Mouse (Mus musculus) limb, embryonic 14.5 days (tissue): ENCODE results near the gene Plekha7. TPM values are rescaled to one million over a fixed set of nuclear protein-coding genes. Genes with fewer than 3 reads are reported as not detected.

Experiments used
- ATAC-seq: fragments of 200-750 bp; cut with Nextera tagmentation; 2 replicates; pipeline ENCODE4 v1.8.0; 2017; ENCODE audit warnings: low read depth, moderate number of reproducible peaks, moderate TSS enrichment; ENCODE audit not compliant: low FRiP score
- DNase-seq: peaks from one replicate; pipeline ENCODE4 v3.0.0-alpha.2; 2015; ENCODE audit warnings: low spot score
- H3K27ac ChIP-seq: fragments of 300-500 bp; sonication (generic); replicated peaks from 2 replicates; pipeline ENCODE4 v1.5.1; 2014; ENCODE audit warnings: low read depth, mild to moderate bottlenecking, low read length, moderate library complexity, mixed read lengths
- H3K27me3 ChIP-seq: fragments of 300-500 bp; sonication (generic); 2 replicates; pipeline ENCODE4 v1.6.1; 2014; ENCODE audit warnings: low read length, mixed read lengths; ENCODE audit not compliant: control insufficient read depth, insufficient read depth
- H3K36me3 ChIP-seq: fragments of 300-500 bp; sonication (generic); 2 replicates; pipeline ENCODE4 v1.6.1; 2014; ENCODE audit warnings: mild to moderate bottlenecking, low read length, moderate library complexity, mixed read lengths; ENCODE audit not compliant: control insufficient read depth, insufficient read depth
- H3K4me1 ChIP-seq: fragments of 300-500 bp; sonication (generic); 2 replicates; pipeline ENCODE4 v1.6.1; 2014; ENCODE audit warnings: antibody characterized with exemption, low read length, mixed read lengths; ENCODE audit not compliant: control insufficient read depth, insufficient read depth
- H3K4me2 ChIP-seq: fragments of 300-500 bp; sonication (generic); replicated peaks from 2 replicates; pipeline ENCODE4 v1.6.1; 2014; ENCODE audit warnings: low read depth, mild to moderate bottlenecking, low read length, moderate library complexity; ENCODE audit not compliant: severe bottlenecking
- H3K4me3 ChIP-seq: fragments of 300-500 bp; sonication (generic); replicated peaks from 2 replicates; pipeline ENCODE4 v1.5.1; 2014; ENCODE audit warnings: low read length
- H3K9ac ChIP-seq: fragments of 300-500 bp; sonication (generic); 2 replicates; pipeline ENCODE4 v1.6.1; 2014; ENCODE audit warnings: mild to moderate bottlenecking, low read depth, low read length, moderate library complexity; ENCODE audit not compliant: severe bottlenecking
- H3K9me3 ChIP-seq: fragments of 300-500 bp; sonication (generic); 2 replicates; pipeline ENCODE4 v1.6.1; 2016; ENCODE audit warnings: low read length; ENCODE audit not compliant: control insufficient read depth
- POLR2A ChIP-seq: fragments of 200-500 bp; IDR thresholded peaks from 2 replicates; pipeline ENCODE4 v1.8.0; 2012; ENCODE audit warnings: inconsistent platforms, mild to moderate bottlenecking, moderate library complexity, borderline replicate concordance; ENCODE audit not compliant: insufficient read depth, insufficient read length; ENCODE audit errors: extremely low read depth
- WGBS: fragments of 180-500 bp; shearing (Covaris S2); extraction: QIAGEN DNeasy Blood & Tissue Kit; methylation state at CpG from one replicate; pipeline ENCODE4 v1.1.7; 2014; 5-methylcytosine and 5-hydroxymethylcytosine counted together
- polyA plus RNA-seq, 2 experiments: library from polyadenylated mRNA; depleted of rRNA in 1 of 2; stranded (reverse) in 1 of 2; unstranded in 1 of 2; fragments of >200 nt; fragmentation: Nextera tagmentation in 1 of 2; extraction: Ambion mirVana in 1 of 2; gene quantifications; 2 replicates each; pipeline versions ENCODE4 v1.2.1 to v1.2.3; 2012 to 2014

Plekha7 gene
- polyA plus RNA-seq, 2 experiments = 9.9 to 14.3 TPM

GRCm38 (mm10) chr7:116251516-116251915, 56.7 kb downstream of the Plekha7 start:
- DNase-seq (no peak), ATAC-seq (no peak)
- no peak for TF ChIP-seq POLR2A
- peaks cover 3% of the 10 kb centered on the region for H3K4me1 ChIP-seq
- no peak overlapping the region for H3K4me3 ChIP-seq
- no peaks in the 10 kb centered on the region for H3K9me3 ChIP-seq
- no peak overlapping the region for H3K9ac ChIP-seq
- no peak overlapping the region for H3K27ac ChIP-seq
- no peaks in the 10 kb centered on the region for H3K36me3 ChIP-seq
- H3K4me2 ChIP-seq = no peak overlapping the region
- WGBS = 64% methylated on average over 3 of the region's 3 CpGs
- H3K27me3 ChIP-seq = no peaks in the 10 kb centered on the region

GRCm38 (mm10) chr7:116248536-116248935, 59.6 kb downstream of the Plekha7 start:
- WGBS = 95% methylated on average over 11 of the region's 11 CpGs
- H3K9me3 ChIP-seq = no peaks in the 10 kb centered on the region
- no peak for DNase-seq
- no peak overlapping the region for H3K4me2 ChIP-seq
- no peak overlapping the region for H3K27ac ChIP-seq
- H3K9ac ChIP-seq = no peak overlapping the region
- TF ChIP-seq POLR2A = no peak
- H3K27me3 ChIP-seq = no peaks in the 10 kb centered on the region
- no peak for ATAC-seq
- H3K36me3 ChIP-seq = no peaks in the 10 kb centered on the region
- no peak overlapping the region for H3K4me3 ChIP-seq
- peaks cover 6% of the 10 kb centered on the region for H3K4me1 ChIP-seq

GRCm38 (mm10) chr7:116247377-116247729, 60.8 kb downstream of the Plekha7 start:
- H3K27ac ChIP-seq = no peak overlapping the region

DNA sequence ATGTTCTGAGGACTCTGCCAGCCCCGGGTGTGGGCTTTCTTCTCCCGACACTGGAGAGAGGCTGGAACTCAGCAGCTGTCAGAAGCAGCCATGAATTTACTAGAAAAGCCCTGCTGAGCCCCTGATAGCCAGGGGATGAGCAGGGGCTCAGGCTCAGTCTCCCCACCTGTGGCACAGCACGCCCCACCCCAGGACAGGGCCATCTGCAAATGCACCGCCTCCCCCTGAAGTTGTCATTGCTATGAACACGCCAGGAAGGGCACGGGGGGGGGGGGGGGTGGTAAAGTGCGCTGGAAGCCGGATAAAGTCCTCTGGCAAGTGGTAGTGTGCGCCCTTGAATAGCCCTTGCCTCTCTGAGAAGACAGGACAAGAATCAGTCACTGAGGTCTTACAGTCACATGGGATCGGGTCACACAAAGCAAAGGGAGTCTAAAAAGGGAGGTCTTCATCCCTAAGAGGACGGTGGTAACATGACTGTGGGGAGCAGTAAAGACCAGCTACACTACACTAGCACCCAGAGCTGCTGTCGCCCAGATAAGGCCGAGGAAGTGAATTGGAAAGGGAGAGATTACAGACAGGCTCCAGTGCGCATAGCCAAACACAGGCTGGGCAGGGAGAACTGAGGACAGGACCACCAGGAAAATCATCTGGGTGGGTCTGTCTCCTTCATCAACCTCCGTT, 61.3 kb downstream of the Plekha7 start:
- H3K27ac ChIP-seq = no peak overlapping the region
- H3K4me3 ChIP-seq = 0 out of 2 replicates have a peak overlapping the region, but pooled peaks have one; percentile 10
- no peaks in the 10 kb centered on the region for H3K36me3 ChIP-seq
- no peaks in the 10 kb centered on the region for H3K27me3 ChIP-seq
- ATAC-seq (no peak), DNase-seq (no peak)
- TF ChIP-seq POLR2A = no peak
- 23% methylated on average over 15 of the region's 15 CpGs for WGBS
- H3K9me3 ChIP-seq = no peaks in the 10 kb centered on the region
- H3K4me2 ChIP-seq = peak overlapping the region; percentile 44
- no peak overlapping the region for H3K9ac ChIP-seq
- H3K4me1 ChIP-seq = peaks cover 6% of the 10 kb centered on the region

More at GRCm38 (mm10) chr7:116247377-116247729, 60.8 kb downstream of the Plekha7 start:
- no peaks in the 10 kb centered on the region for H3K9me3 ChIP-seq
- H3K4me2 ChIP-seq = peak overlapping the region; percentile 44
- ATAC-seq (no peak), DNase-seq (no peak)
- H3K4me1 ChIP-seq = peaks cover 6% of the 10 kb centered on the region
- H3K4me3 ChIP-seq = no peak overlapping the region
- H3K9ac ChIP-seq = no peak overlapping the region
- 13% methylated on average over 6 of the region's 7 CpGs for WGBS
- no peaks in the 10 kb centered on the region for H3K36me3 ChIP-seq
- TF ChIP-seq POLR2A = no peak
- H3K27me3 ChIP-seq = no peaks in the 10 kb centered on the region

- WGBS = 16% methylated on average over 15 of the region's 15 CpGs
- Histone ChIP-seq H3K4me2 (peak overlapping the region; percentile 44), H3K9me3 (no peaks in the 10 kb centered on the region), H3K27ac (no peak overlapping the region), H3K4me1 (peaks cover 6% of the 10 kb centered on the region), H3K36me3 (no peaks in the 10 kb centered on the region), H3K9ac (no peak overlapping the region), H3K27me3 (no peaks in the 10 kb centered on the region), H3K4me3 (0 out of 2 replicates have a peak overlapping the region, but pooled peaks have one; percentile 10)
- ATAC-seq (no peak), DNase-seq (peak; percentile 73)
- TF ChIP-seq POLR2A = no peak
Observed at GRCm38 (mm10) chr7:116245815-116246695, 62.1 kb downstream of the Plekha7 start.
